Mouse (Mus musculus): ENCODE measurements at regions not wholly inside any gene's neighbourhood (a gene's known extent, or its start where the extent isn't known, plus 50 kb on each side); places are given as distances from the start of the nearest gene placed in this dataset.
"Not testable (repeated sequence)": the region's sequence is repeated elsewhere in the genome, so short reads cannot be mapped to it uniquely, and the experiment has no call there.

DNA sequence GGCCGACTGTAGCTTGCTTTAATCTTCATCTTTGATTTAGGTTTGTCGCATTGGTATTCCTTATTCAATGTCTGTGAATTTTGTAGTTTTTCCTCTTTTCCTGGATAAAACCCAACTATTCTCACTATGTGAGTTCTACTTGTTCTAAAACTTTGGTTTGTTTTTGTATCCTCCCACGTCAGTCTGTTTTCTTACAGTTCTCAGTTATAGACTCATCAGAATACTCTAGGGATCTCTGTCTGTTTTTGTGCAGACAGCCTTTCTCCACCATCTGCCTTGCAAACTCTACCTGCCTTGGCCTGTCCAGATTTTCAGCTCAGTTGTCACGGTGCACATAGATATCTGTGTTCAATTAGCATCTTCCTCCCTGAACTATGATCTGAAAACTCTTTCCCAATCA lies 249.3 kb downstream of the Adgrg6 start:
- Histone ChIP-seq H3K27ac (no peak overlapping the region), H3K4me1 (ENCODE audit: control insufficient read depth, insufficient read depth, low read length) (no peaks in the 10 kb centered on the region), H3K36me3 (ENCODE audit: control insufficient read depth, insufficient read depth, low read length) (no peaks in the 10 kb centered on the region), H3K9ac (ENCODE audit: low read depth, low read length) (no peak overlapping the region), H3K79me2 (replicated peaks; ENCODE audit: control insufficient read depth, insufficient read depth, low read length) (no peaks in the 10 kb centered on the region), H3K27me3 (ENCODE audit: control insufficient read depth, insufficient read depth, low read length) (no peaks in the 10 kb centered on the region), H3K4me3 (no peak overlapping the region)
- no peak for TF ChIP-seq EP300 (IDR thresholded peaks at IDR 0.05; ENCODE audit: insufficient read depth, low read depth, low read length)
- TF ChIP-seq POLR2A (IDR thresholded peaks at IDR 0.05; ENCODE audit: insufficient read depth, low read depth, low read length) = no peak
- TF ChIP-seq CTCF (IDR thresholded peaks at IDR 0.05) = no peak
- 63% methylated on average over 4 of the region's 4 CpGs for WGBS
- intact Hi-C loops (cut with DNase I) = no loop called here
- DNase-seq = no peak

DNA sequence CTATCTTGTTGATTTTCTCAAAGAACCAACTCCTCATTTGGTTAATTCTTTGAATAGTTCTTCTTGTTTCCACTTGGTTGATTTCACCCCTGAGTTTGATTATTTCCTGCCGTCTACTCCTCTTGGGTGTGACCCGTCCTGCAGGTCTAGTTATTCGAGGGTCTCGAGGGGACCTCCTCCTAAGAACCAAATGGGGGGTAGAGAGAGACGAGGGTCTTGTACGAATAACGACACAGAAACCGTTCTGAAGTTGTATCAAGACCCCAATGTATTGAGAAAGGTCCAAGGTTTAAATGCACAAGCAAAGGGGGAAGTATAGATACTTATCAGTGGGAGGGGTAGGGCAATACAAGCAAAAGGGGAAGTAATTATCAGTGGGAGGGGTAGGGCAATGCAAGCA lies 252.8 kb downstream of the Adgrg6 start:
- H3K9ac ChIP-seq (ENCODE audit: low read depth, low read length); H3K79me2 ChIP-seq (replicated peaks; ENCODE audit: control insufficient read depth, insufficient read depth, low read length); H3K27ac ChIP-seq; intact Hi-C loops (cut with DNase I); DNase-seq; H3K27me3 ChIP-seq (ENCODE audit: control insufficient read depth, insufficient read depth, low read length); H3K4me1 ChIP-seq (ENCODE audit: control insufficient read depth, insufficient read depth, low read length); H3K36me3 ChIP-seq (ENCODE audit: control insufficient read depth, insufficient read depth, low read length); H3K4me3 ChIP-seq: not testable (repeated sequence)
- 73% methylated on average over 8 of the region's 8 CpGs for WGBS

DNA sequence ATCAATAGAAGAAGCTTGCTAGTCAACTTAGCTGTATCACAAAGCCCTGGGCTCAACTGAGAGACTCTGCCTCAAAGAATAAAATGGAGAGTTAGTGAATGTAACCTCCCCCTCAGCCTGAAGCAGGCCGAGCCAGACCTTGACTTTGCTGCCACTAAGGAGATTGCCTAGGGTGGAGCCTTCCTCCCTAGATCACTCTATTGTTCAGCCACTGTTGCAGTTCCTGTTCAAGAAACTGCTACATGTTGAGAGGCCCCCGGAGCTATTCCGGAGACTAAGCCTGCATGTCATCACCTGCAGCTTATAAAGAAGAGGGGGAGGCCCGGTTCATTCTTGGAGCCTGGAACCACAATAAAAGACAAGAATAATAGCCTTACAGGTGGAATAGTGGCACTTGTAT lies 257.9 kb downstream of the Adgrg6 start:
- DNase-seq = no peak
- no peak overlapping the region for H3K27ac ChIP-seq
- no peaks in the 10 kb centered on the region for H3K79me2 ChIP-seq (replicated peaks; ENCODE audit: control insufficient read depth, insufficient read depth, low read length)
- intact Hi-C loops (cut with DNase I) = no loop called here
- 40% methylated on average over 4 of the region's 4 CpGs for WGBS
- no peak for TF ChIP-seq POLR2A (IDR thresholded peaks at IDR 0.05; ENCODE audit: insufficient read depth, low read depth, low read length)
- no peaks in the 10 kb centered on the region for H3K4me1 ChIP-seq (ENCODE audit: control insufficient read depth, insufficient read depth, low read length)
- H3K9ac ChIP-seq (ENCODE audit: low read depth, low read length) = no peak overlapping the region
- no peak overlapping the region for H3K4me3 ChIP-seq
- no peaks in the 10 kb centered on the region for H3K27me3 ChIP-seq (ENCODE audit: control insufficient read depth, insufficient read depth, low read length)
- H3K36me3 ChIP-seq (ENCODE audit: control insufficient read depth, insufficient read depth, low read length) = no peaks in the 10 kb centered on the region

DNA sequence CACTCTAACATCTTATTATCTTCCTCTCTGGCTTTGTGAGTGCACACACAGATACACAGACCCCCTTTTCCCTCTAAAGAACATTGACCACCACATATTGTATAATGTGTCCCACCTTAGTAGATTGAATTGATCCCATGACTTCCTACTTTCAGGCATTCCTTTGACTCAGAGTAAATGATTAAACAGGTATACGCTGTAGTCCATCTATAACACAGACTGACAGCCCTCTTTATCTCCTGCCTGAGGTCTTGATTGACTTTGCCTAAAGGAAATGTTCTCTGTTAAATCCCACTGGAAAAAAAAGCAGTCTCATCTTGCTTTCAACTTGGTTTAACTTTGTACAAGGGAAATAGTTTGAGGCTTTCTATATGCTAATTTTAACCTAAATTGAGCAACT lies 268.8 kb downstream of the Adgrg6 start:
- no peaks in the 10 kb centered on the region for H3K36me3 ChIP-seq (ENCODE audit: control insufficient read depth, insufficient read depth, low read length)
- DNase-seq = no peak
- H3K9ac ChIP-seq (ENCODE audit: low read depth, low read length) = no peak overlapping the region
- H3K27me3 ChIP-seq (ENCODE audit: control insufficient read depth, insufficient read depth, low read length) = no peaks in the 10 kb centered on the region
- intact Hi-C loops (cut with DNase I) = no loop called here
- WGBS = 84% methylated on average over 1 of the region's 1 CpGs
- no peak overlapping the region for H3K4me3 ChIP-seq
- no peak overlapping the region for H3K27ac ChIP-seq
- H3K4me1 ChIP-seq (ENCODE audit: control insufficient read depth, insufficient read depth, low read length) = no peaks in the 10 kb centered on the region
- no peak for TF ChIP-seq POLR2A (IDR thresholded peaks at IDR 0.05; ENCODE audit: insufficient read depth, low read depth, low read length)
- no peak for TF ChIP-seq EP300 (IDR thresholded peaks at IDR 0.05; ENCODE audit: insufficient read depth, low read depth, low read length)
- TF ChIP-seq CTCF (IDR thresholded peaks at IDR 0.05) = no peak
- H3K79me2 ChIP-seq (replicated peaks; ENCODE audit: control insufficient read depth, insufficient read depth, low read length) = no peaks in the 10 kb centered on the region

DNA sequence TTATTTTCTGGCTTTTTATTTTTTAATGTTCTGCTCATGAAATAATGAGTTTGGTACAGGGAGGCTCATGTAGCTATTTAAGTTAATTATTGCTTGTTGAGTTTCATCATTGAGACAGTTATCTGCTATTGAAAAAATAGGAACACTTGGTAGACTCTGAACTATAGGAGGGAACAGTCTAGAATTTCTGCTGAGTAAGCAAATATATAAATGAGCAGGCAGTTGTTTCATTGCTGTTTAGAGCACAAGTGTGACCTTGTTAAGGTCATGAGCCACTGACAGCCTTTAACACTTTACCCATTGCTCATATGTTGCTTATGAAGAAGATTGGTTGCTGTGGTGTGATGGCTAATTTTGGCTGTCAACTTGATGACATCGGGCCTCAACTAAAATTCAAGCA lies 270.0 kb downstream of the Adgrg6 start:
- H3K79me2 ChIP-seq (replicated peaks; ENCODE audit: control insufficient read depth, insufficient read depth, low read length) = no peaks in the 10 kb centered on the region
- H3K9ac ChIP-seq (ENCODE audit: low read depth, low read length) = no peak overlapping the region
- H3K27me3 ChIP-seq (ENCODE audit: control insufficient read depth, insufficient read depth, low read length) = no peaks in the 10 kb centered on the region
- no peak for DNase-seq
- no peak overlapping the region for H3K27ac ChIP-seq
- intact Hi-C loops (cut with DNase I) = no loop called here
- H3K4me3 ChIP-seq = no peak overlapping the region
- 94% methylated on average over 1 of the region's 1 CpGs for WGBS
- H3K4me1 ChIP-seq (ENCODE audit: control insufficient read depth, insufficient read depth, low read length) = no peaks in the 10 kb centered on the region
- H3K36me3 ChIP-seq (ENCODE audit: control insufficient read depth, insufficient read depth, low read length) = no peaks in the 10 kb centered on the region
- TF ChIP-seq POLR2A (IDR thresholded peaks at IDR 0.05; ENCODE audit: insufficient read depth, low read depth, low read length) (no peak), EP300 (IDR thresholded peaks at IDR 0.05; ENCODE audit: insufficient read depth, low read depth, low read length) (no peak), CTCF (IDR thresholded peaks at IDR 0.05) (no peak)

DNA sequence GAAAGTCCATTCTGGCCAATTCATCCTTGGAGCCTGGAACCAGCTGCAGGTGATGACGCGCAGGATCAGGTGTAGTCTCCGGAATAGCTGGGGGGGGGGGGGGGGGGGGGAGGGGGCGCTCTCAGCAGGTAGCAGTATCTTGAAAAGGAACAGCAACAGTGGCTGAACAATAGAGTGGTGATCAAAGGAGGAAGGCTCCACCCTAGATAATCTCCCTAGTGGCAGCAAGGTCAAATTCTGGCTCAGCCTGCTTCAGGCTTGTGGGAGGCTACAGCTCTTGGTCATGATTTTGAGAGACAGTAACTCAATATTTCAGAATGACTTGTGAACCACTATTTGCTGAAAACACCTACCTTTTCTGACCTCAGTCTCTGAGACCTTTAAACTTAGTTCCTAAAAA lies 275.5 kb downstream of the Adgrg6 start:
- DNase-seq = no peak

DNA sequence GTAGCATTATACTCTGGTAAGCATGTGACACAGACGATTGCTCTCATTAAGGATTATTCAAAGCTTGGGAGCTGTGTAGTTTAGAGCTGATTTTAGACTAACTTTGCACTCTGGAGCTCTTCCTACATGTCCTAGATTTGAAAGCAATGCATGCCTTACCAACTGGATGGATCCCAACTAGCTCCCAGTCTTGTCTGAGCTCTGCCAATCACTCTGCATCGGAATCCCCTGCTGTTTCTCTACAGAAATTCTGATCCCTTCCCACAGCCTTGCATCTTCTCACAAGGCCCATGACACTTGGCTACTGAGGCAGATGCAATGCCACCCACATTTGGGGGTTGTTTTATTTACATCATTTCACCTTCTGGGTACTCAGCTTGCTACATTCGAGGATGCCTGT lies 277.8 kb downstream of the Adgrg6 start:
- H3K9ac ChIP-seq (ENCODE audit: low read depth, low read length) = no peak overlapping the region
- H3K79me2 ChIP-seq (replicated peaks; ENCODE audit: control insufficient read depth, insufficient read depth, low read length) = no peaks in the 10 kb centered on the region
- H3K36me3 ChIP-seq (ENCODE audit: control insufficient read depth, insufficient read depth, low read length) = no peaks in the 10 kb centered on the region
- no peak for DNase-seq
- no peak overlapping the region for H3K4me3 ChIP-seq
- TF ChIP-seq CTCF (IDR thresholded peaks at IDR 0.05) (no peak), POLR2A (IDR thresholded peaks at IDR 0.05; ENCODE audit: insufficient read depth, low read depth, low read length) (no peak), EP300 (IDR thresholded peaks at IDR 0.05; ENCODE audit: insufficient read depth, low read depth, low read length) (no peak)
- H3K4me1 ChIP-seq (ENCODE audit: control insufficient read depth, insufficient read depth, low read length) = no peaks in the 10 kb centered on the region
- intact Hi-C loops (cut with DNase I) = no loop called here
- H3K27ac ChIP-seq = no peak overlapping the region
- 81% methylated on average over 3 of the region's 3 CpGs for WGBS
- H3K27me3 ChIP-seq (ENCODE audit: control insufficient read depth, insufficient read depth, low read length) = no peaks in the 10 kb centered on the region

More for the DNA sequence above, 275.5 kb downstream of the Adgrg6 start:
- 41% methylated on average over 3 of the region's 4 CpGs for WGBS
- no peaks in the 10 kb centered on the region for H3K27me3 ChIP-seq (ENCODE audit: control insufficient read depth, insufficient read depth, low read length)
- H3K36me3 ChIP-seq (ENCODE audit: control insufficient read depth, insufficient read depth, low read length) = no peaks in the 10 kb centered on the region
- H3K79me2 ChIP-seq (replicated peaks; ENCODE audit: control insufficient read depth, insufficient read depth, low read length) = no peaks in the 10 kb centered on the region
- H3K4me1 ChIP-seq (ENCODE audit: control insufficient read depth, insufficient read depth, low read length) = no peaks in the 10 kb centered on the region
- H3K4me3 ChIP-seq = no peak overlapping the region
- TF ChIP-seq CTCF (IDR thresholded peaks at IDR 0.05) (no peak), EP300 (IDR thresholded peaks at IDR 0.05; ENCODE audit: insufficient read depth, low read depth, low read length) (no peak), POLR2A (IDR thresholded peaks at IDR 0.05; ENCODE audit: insufficient read depth, low read depth, low read length) (no peak)
- no peak overlapping the region for H3K9ac ChIP-seq (ENCODE audit: low read depth, low read length)
- no peak overlapping the region for H3K27ac ChIP-seq
- intact Hi-C loops (cut with DNase I) = no loop called here
